Mouse (Mus musculus) MEL (cell line): ENCODE results near the gene Purb.

Source experiments
- CHD2 ChIP-seq: IDR thresholded peaks from 2 replicates; pipeline ENCODE4 v1.6.1; 2011; ENCODE audit warnings: low read length, improper control_type of control experiment
- HCFC1 ChIP-seq: IDR thresholded peaks from 2 replicates; pipeline ENCODE4 v1.6.1; 2012; ENCODE audit warnings: low read depth, mild to moderate bottlenecking, inconsistent platforms, low read length, improper control_type of control experiment, moderate library complexity
- JUND ChIP-seq: IDR thresholded peaks from 2 replicates; pipeline ENCODE4 v1.6.1; 2011; ENCODE audit warnings: low read depth, mild to moderate bottlenecking, improper control_type of control experiment, low read length
- MAFK ChIP-seq: IDR thresholded peaks from 2 replicates; pipeline ENCODE4 v1.6.1; 2011; ENCODE audit warnings: low read depth, mild to moderate bottlenecking, low read length, improper control_type of control experiment, borderline replicate concordance
- POLR2A ChIP-seq, 2 experiments: IDR thresholded peaks; 2 replicates each; pipeline ENCODE4 v1.6.1; 2011 to 2012; ENCODE audit warnings: low read length in 2 of 2, mild to moderate bottlenecking in 2 of 2, control low read depth in 1 of 2, improper control_type of control experiment in 1 of 2, low read depth in 1 of 2, moderate library complexity in 1 of 2; ENCODE audit not compliant: control insufficient read depth in 1 of 2, insufficient read depth in 1 of 2, poor library complexity in 1 of 2
- SMC3 ChIP-seq: IDR thresholded peaks from 2 replicates; pipeline ENCODE4 v1.6.1; 2011; ENCODE audit warnings: low read depth, low read length, improper control_type of control experiment
- ZNF384 ChIP-seq: IDR thresholded peaks from 2 replicates; pipeline ENCODE4 v1.6.1; 2012; ENCODE audit warnings: low read depth, mild to moderate bottlenecking, inconsistent platforms, low read length, improper control_type of control experiment

DNA sequence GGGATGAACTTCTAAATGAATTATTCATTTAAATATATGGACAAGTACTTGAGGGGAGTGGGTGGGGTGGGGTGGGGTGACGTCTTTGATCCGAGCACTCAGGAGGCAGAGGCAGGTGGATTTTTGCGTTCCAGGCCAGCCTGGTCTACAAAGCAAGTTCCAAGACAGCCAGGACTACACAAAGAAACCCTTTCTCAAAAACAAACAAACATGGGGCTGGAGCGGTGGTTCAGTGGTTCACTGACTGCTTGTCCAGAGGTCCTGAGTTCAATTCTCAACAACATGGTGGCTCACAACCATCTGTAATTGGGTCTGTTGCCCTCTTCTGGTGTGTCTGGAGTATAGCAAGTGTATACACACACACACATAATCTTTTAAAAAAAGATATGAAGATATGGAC, 30.3 kb downstream of the Purb start:
- TF ChIP-seq ZNF384 (no peak), HCFC1 (no peak), POLR2A (IDR thresholded peaks at IDR 0.05; ENCODE audit: control insufficient read depth in 1 of 2, insufficient read depth in 1 of 2, low read depth in 1 of 2, low read length in 2 of 2, poor library complexity in 1 of 2) (no peak), SMC3 (no peak), JUND (no peak), MAFK (no peak), CHD2 (no peak)
